Mouse (Mus musculus): Measurements from ENCODE around the gene Rnf130.

Gene Rnf130

DNA sequence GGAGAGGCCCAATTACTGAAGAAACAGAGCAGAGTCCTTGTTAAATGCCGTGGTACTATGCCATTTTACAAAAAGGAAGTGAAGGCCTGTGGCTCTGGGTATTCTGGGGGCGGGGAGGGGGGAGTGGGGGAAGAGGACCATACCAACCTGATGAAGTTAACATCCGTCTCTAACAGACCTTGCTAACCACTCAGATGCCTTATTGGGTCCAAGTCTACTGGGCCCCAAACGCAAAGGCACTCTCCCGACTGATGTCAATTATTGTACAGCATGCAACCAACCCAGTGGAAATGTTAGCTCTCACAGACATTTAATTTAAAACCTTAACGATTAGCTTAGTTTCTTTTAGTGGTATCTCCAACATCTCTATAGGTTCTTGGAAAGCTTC is 707 bp upstream of the Rnf130 start:
- DNase-seq (ENCODE audit: low spot score): no peak

GRCm38 (mm10) chr11:50025721-50026520 is 775 bp downstream of the Rnf130 start:
- peak; percentile 43 for DNase-seq (ENCODE audit: low spot score)

- DNase-seq (ENCODE audit: low spot score): no peak
Observed at GRCm38 (mm10) chr11:50026521-50027090, 1.5 kb downstream of the Rnf130 start.

DNA sequence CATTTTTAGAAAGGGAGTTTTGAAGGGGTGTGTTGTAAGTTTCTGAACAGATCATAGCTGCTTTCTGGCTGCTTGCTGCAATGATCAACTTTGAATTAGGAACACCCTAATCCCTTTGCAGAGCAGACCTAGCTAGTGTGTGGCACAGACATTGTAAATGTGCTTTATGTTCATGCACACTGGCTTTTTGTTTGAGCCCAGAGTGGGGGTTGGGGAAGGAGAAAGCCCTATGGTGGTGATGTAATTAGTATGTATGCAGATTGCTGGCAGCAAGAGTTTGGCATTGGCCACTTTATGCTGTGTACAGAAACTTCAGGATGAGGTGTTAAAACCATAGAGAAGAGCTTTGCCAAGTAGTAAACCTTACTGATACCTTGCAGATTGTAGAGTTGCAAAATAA is 3.3 kb downstream of the Rnf130 start:
- DNase-seq (ENCODE audit: low spot score): peak; percentile 14

- DNase-seq (ENCODE audit: low spot score): no peak
Observed at GRCm38 (mm10) chr11:50034155-50034554, 9.0 kb downstream of the Rnf130 start.

DNA sequence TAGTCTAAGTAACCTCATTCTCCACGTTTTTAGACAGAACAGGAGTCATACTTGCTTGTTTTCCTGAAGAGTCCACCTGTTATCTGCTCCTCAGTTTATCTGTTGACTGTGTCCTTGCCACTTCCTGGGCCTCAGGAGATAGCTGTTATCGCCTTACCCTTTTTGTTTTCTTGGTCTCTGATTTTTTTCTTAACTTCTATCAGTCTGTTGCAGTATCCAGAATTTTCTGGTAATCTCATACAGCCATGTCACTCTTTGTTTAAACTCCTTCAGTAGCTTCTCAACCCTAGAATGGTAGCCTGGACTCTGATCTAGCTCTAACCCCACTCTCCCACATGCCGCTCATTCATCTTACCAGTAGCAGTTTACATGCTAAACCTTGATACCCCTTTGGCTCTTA is 10.6 kb downstream of the Rnf130 start:
- DNase-seq (ENCODE audit: low spot score): no peak

GRCm38 (mm10) chr11:50036781-50037460 is 11.8 kb downstream of the Rnf130 start:
- no peak for DNase-seq (ENCODE audit: low spot score)

DNA sequence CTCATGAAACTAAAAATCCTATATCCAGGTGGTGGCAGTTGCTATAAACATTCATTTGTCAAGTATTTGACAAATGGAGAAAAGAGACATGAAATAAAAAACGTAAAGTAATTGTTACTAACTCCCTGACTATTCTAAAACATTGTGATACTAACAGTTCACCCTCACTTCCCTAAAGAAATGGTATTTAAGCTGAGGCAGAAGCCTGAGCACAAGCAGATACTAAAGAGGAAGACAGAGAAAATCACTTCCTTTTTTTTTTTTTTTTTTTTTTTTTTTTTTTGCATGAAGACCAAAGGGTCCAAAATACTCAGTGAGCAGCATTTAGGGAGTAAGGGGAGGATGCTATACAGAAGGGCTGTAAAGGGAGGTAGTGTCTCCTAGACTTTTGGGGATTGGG is 13.6 kb downstream of the Rnf130 start:
- no peak for DNase-seq (ENCODE audit: low spot score)

DNA sequence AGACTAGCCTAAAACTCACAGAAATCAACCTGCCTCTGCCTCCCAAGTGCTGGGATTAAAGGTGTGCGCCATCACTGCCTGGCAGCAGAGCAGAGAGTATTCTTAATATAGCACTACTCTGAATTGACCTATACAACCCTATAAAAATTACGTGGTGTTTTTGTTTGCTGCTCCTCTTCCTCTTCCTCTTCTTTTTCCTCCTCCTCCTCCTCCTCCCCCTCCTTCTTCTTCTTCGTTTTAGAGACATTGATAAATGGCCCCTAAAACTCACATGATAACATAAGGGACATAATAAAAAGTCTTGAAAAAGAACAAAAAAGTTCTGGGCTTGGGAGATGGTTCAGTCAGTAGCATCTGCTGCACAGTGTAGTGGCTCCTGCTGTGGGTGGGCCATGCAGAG is 16.0 kb downstream of the Rnf130 start:
- DNase-seq (ENCODE audit: low spot score): no peak

GRCm38 (mm10) chr11:50042345-50042997 is 17.3 kb downstream of the Rnf130 start:
- DNase-seq (ENCODE audit: low spot score): no peak

GRCm38 (mm10) chr11:50044454-50044853 is 19.3 kb downstream of the Rnf130 start:
- DNase-seq (ENCODE audit: low spot score): no peak

- no peak for DNase-seq (ENCODE audit: low spot score)
Observed at GRCm38 (mm10) chr11:50047610-50048009, 22.5 kb downstream of the Rnf130 start.

- no peak for DNase-seq (ENCODE audit: low spot score)
Observed at GRCm38 (mm10) chr11:50048115-50048514, 23.0 kb downstream of the Rnf130 start.

GRCm38 (mm10) chr11:50050392-50050791 is 25.2 kb downstream of the Rnf130 start:
- no peak for DNase-seq (ENCODE audit: low spot score)

DNA sequence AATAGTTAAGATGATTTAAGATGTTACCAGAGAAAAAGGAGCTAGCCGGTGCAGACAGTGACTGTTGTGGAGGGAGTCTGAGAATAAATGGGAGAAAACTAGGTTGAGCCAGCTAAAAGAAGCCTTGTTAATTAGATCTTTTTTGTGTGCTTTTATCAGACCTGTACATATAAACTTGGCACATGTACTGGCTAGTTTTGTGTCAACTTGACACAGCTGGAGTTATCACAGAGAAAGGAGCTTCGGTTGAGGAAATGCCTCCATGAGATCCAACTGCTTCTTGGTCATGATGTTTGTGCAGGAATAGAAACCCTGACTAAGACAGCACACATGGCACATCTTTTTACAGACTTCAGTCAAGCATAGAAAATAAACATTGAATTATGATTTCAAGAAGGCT is 32.6 kb downstream of the Rnf130 start:
- no peak for DNase-seq (ENCODE audit: low spot score)

DNA sequence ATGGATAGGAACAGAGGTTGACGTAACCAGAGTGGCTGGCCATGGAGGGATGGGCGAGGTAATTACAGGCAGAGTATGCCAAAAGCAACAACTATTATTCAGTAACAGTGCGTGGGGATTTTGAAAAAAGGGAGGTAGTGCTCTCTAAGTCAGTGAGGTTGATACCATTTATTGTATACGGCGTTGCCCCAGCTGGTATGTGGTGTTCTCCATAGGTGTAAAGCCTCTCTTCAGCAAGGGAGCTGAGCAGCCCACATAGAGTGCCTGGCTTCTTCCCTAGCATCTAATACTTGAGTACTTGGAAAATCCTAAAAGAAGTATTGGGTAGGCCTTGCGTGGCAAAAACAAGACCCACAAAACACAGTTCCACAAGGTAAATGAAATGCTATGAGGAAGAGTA is 33.1 kb downstream of the Rnf130 start:
- no peak for DNase-seq (ENCODE audit: low spot score)

- DNase-seq (ENCODE audit: low spot score): no peak
Observed at GRCm38 (mm10) chr11:50059045-50059444, 33.9 kb downstream of the Rnf130 start.

DNA sequence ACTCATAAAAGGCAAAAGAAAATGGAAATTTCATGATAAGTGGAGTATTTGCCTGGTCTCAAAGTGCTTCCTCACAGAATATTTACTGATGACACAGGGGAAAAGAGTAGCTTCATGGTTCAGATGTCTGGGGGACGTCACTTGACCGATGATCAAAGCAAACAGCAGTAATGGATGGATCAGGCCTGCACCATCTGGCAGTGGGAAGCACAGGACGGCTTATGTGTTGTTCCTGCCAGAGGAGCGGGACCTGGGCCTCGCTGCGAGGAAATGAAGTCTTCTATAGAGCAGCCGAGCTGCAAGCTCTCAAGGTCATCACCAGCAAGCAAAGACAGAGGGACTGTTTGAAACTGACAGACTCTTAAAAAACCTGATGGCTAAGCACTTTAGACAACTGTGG is 37.0 kb downstream of the Rnf130 start:
- peak; percentile 16 for DNase-seq (ENCODE audit: low spot score)

- no peak for DNase-seq (ENCODE audit: low spot score)
Observed at GRCm38 (mm10) chr11:50066088-50066487, 40.9 kb downstream of the Rnf130 start.

DNA sequence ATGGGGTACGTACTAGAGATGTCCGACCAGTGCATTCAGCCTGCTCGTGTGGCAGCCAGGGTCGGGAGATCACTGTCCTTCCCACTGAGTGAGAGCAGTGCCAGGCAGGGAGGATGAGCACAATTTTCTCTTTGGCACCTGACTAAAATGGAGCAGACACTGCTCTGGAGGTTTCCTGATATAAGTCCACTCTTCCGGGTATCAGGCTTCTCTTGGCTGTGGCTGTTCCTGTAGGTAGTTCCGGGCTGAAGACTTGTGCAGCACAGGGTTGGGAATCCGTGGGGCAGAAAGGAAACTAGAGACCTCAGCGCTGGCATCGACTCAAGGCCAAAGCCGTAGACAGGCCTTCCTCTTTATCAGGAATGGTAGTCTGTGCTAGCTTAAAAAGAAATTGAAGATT is 48.7 kb downstream of the Rnf130 start:
- DNase-seq (ENCODE audit: low spot score): no peak

- no peak for DNase-seq (ENCODE audit: low spot score)
Observed at GRCm38 (mm10) chr11:50076756-50077155, 51.6 kb downstream of the Rnf130 start.

GRCm38 (mm10) chr11:50081365-50082190 is 56.4 kb downstream of the Rnf130 start:
- DNase-seq (ENCODE audit: low spot score): no peak

Data from retina, embryonic 14.5 days (tissue).